Mouse (Mus musculus) adrenal gland, adult 10 weeks (tissue): ENCODE results near the gene Timm8a2. TPM values are rescaled to one million over a fixed set of nuclear protein-coding genes. Genes with fewer than 3 reads are reported as not detected.

ENCODE experiments used
- polyA plus RNA-seq: library from polyadenylated mRNA; stranded (reverse); fragments of 350-450 nt; fragmentation: Illumina TruSeq; extraction: RNeasy Lipid Tissue Mini Kit (QIAGEN cat#74804); gene quantifications from one replicate; pipeline ENCODE4 v1.2.3, GENCODE M21; 2014; ENCODE audit warnings: low read depth, low replicate concordance

Gene Timm8a2
- not detected for polyA plus RNA-seq

GRCm38 (mm10) chr14:122034451-122034850 lies at the start of gene Timm8a2:
Timm8a2 (plus strand) TSS chr14:122034674.

Other genes with a start within 250 kb of the Timm8a2 start
- gene Dock9, start 236.8 kb upstream of the Timm8a2 start, polyA plus RNA-seq = 26.0 TPM
- gene Ubac2, start 156.1 kb upstream of the Timm8a2 start, polyA plus RNA-seq = 10.2 TPM
- gene Gpr18, start 118.9 kb upstream of the Timm8a2 start, polyA plus RNA-seq = 0.41 TPM
- 0.47 TPM for gene Gpr183, start 69.5 kb upstream of the Timm8a2 start, polyA plus RNA-seq
- gene Tm9sf2, start 72.4 kb downstream of the Timm8a2 start, polyA plus RNA-seq = 663 TPM
- 79.0 TPM for gene Clybl, start 147.0 kb downstream of the Timm8a2 start, polyA plus RNA-seq